ENCODE assay signal across 11 mouse cellular contexts in the genomic region with DNA sequence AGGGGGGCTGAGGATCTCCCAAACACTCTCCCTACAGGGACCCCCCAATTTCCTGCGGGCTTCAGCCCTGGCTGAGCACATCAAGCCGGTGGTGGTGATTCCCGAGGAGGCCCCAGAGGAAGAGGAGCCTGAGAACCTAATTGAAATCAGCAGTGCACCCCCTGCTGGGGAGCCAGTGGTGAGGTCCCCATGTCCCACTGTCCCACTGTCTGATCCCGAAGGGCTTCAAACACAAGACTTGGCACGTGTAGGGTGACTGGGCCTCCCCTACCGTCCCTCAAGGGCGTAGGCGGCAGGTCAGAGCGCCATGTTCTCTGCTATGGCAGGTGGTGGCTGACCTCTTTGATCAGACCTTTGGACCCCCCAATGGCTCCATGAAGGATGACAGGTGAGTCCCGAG. TPM values are rescaled to one million over a fixed set of nuclear protein-coding genes. Genes with fewer than 3 reads are reported as not detected.
DNase-seq lines count a peak whose midpoint lies in the region; ATAC-seq and TF ChIP-seq lines count a peak whose summit lies in the region.
"Had no signal": no experiment of that assay in that cellular context is flagged by ENCODE, and none has a peak within 500 bp of the region (broad histone marks: within the 10 kb centered on the region; RNA-seq: fewer than 3 reads in every experiment).

No protein-coding gene starts in this region.

- H3K27ac ChIP-seq in kidney, postnatal 0 days = no peak overlapping the region
- H3K27ac ChIP-seq: heart, embryonic 15.5 days; lung, embryonic 15.5 days had no signal

- peak; percentile 30; the same call in 1 of the 2 replicates for TF ChIP-seq CTCF in kidney, postnatal 0 days (IDR thresholded peaks at IDR 0.05; ENCODE audit: low read depth)

- no peak overlapping the region for H3K4me2 ChIP-seq in kidney, postnatal 0 days (ENCODE audit: low read length)
- H3K4me2 ChIP-seq: heart, embryonic 15.5 days; lung, embryonic 15.5 days had no signal

- peak; percentile 66 to 73 for DNase-seq in cerebellum, postnatal 10 days
- DNase-seq in cerebellum, adult 9-10 months = no peak
- DNase-seq in kidney, postnatal 0 days (ENCODE audit: low spot score) = no peak
- DNase-seq in kidney, adult 18-20 months = no peak
- peak; percentile 60 for DNase-seq in right cerebral cortex, postnatal 14 days
- no peak for DNase-seq in right cerebral cortex, postnatal 25 days
- DNase-seq in lung, postnatal 36 days = peak; percentile 49
- DNase-seq in left cerebral cortex, adult 8-10 months (ENCODE audit: low spot score in 2 of 2) = no peak
- DNase-seq: adrenal gland, adult 8-10 months had no signal

- no peaks in the 10 kb centered on the region for H3K4me1 ChIP-seq in kidney, postnatal 0 days (replicated peaks; ENCODE audit: insufficient read depth, low read length)

- H3K4me3 ChIP-seq in kidney, postnatal 0 days (replicated peaks; ENCODE audit: low read depth, low read length) = no peak overlapping the region
- H3K4me3 ChIP-seq: heart, embryonic 15.5 days; lung, embryonic 15.5 days had no signal

- no peaks in the 10 kb centered on the region for H3K27me3 ChIP-seq in kidney, postnatal 0 days (ENCODE audit: insufficient read depth, low read length)
- H3K27me3 ChIP-seq: heart, embryonic 15.5 days; lung, embryonic 15.5 days had no signal

- no peaks in the 10 kb centered on the region for H3K9me3 ChIP-seq in kidney, postnatal 0 days (replicated peaks; ENCODE audit: low read length)
- H3K9me3 ChIP-seq: heart, embryonic 15.5 days; lung, embryonic 15.5 days had no signal

- 79% methylated on average over 10 of the region's 10 CpGs for WGBS in kidney, postnatal 0 days

- ATAC-seq in kidney, postnatal 0 days (replicated peaks; ENCODE audit: low FRiP score, low read depth) = no peak

- H3K9ac ChIP-seq in kidney, postnatal 0 days (ENCODE audit: low read depth, low read length) = no peak overlapping the region
- H3K9ac ChIP-seq: heart, embryonic 15.5 days; lung, embryonic 15.5 days had no signal

- H3K36me3 ChIP-seq in kidney, postnatal 0 days (ENCODE audit: insufficient read depth, low read length) = 0 out of 2 replicates have a peak, but pooled peaks cover 24% of the 10 kb centered on the region
- H3K36me3 ChIP-seq: heart, embryonic 15.5 days; lung, embryonic 15.5 days had no signal

RNA-seq across cellular contexts. Expression of a gene that starts 22.8 kb away (rescaled TPM):
- polyA plus RNA-seq in kidney, postnatal 0 days (2015; fragmentation: Nextera tagmentation; extraction: Ambion mirVana) = 24.8 and 28.4 TPM in 2 replicates
- total RNA-seq in left cerebral cortex, adult 8-10 months (2022) = 10 to 100 TPM; 59.9 to 72.4 (median 63.5) TPM

RNA-seq across cellular contexts. Expression of a gene that starts 35.9 kb away (rescaled TPM):
- 30.7 and 31.7 TPM in 2 replicates for polyA plus RNA-seq in kidney, postnatal 0 days (2015; fragmentation: Nextera tagmentation; extraction: Ambion mirVana)
- total RNA-seq in left cerebral cortex, adult 8-10 months (2022) = 10 to 100 TPM; 35.5 to 47.5 (median 42.3) TPM

Comparison
In these comparisons a context has a peak if more than half of its experiments do, and no peak if none do; other contexts are left out.
1. DNase-seq: peak in cerebellum, postnatal 10 days (2 of 2), right cerebral cortex, postnatal 14 days (single experiment) and lung, postnatal 36 days (single experiment); none in cerebellum, adult 9-10 months (single experiment), kidney, postnatal 0 days (single experiment), kidney, adult 18-20 months (single experiment), right cerebral cortex, postnatal 25 days (single experiment) and left cerebral cortex, adult 8-10 months (0 of 2).